Mouse (Mus musculus) stomach, embryonic 15.5 days (tissue): ENCODE results near the gene Ccdc85b. TPM values are rescaled to one million over a fixed set of nuclear protein-coding genes. Genes with fewer than 3 reads are reported as not detected.

Source experiments
- ATAC-seq: fragments of 200-750 bp; cut with Nextera tagmentation; 2 replicates; pipeline ENCODE4 v1.8.0; 2017; ENCODE audit warnings: low read depth, moderate number of reproducible peaks, moderate TSS enrichment; ENCODE audit not compliant: insufficient read depth, low FRiP score
- H3K27ac ChIP-seq: fragments of 300-500 bp; sonication (generic); 2 replicates; pipeline ENCODE4 v1.5.1; 2015; ENCODE audit warnings: mild to moderate bottlenecking, inconsistent platforms
- H3K27me3 ChIP-seq: fragments of 300-500 bp; sonication (generic); replicated peaks from 2 replicates; pipeline ENCODE4 v1.6.1; 2015; ENCODE audit warnings: inconsistent platforms
- H3K36me3 ChIP-seq: fragments of 300-500 bp; sonication (generic); 2 replicates; pipeline ENCODE4 v1.6.1; 2015; ENCODE audit warnings: inconsistent platforms
- H3K4me1 ChIP-seq: fragments of 300-500 bp; sonication (generic); 2 replicates; pipeline ENCODE4 v1.6.1; 2015; ENCODE audit warnings: inconsistent platforms
- H3K4me2 ChIP-seq: fragments of 300-500 bp; sonication (generic); 2 replicates; pipeline ENCODE4 v1.6.1; 2015; ENCODE audit warnings: mild to moderate bottlenecking, inconsistent platforms
- H3K4me3 ChIP-seq: fragments of 300-500 bp; sonication (generic); replicated peaks from 2 replicates; pipeline ENCODE4 v1.5.1; 2015; ENCODE audit warnings: inconsistent platforms
- H3K9ac ChIP-seq: fragments of 300-500 bp; sonication (generic); 2 replicates; pipeline ENCODE4 v1.6.1; 2015; ENCODE audit warnings: inconsistent platforms
- H3K9me3 ChIP-seq: fragments of 300-500 bp; sonication (generic); 2 replicates; pipeline ENCODE4 v1.6.1; 2016; ENCODE audit warnings: inconsistent platforms
- WGBS: fragments of 180-500 bp; shearing (Covaris S2); methylation state at CpG from one replicate; pipeline ENCODE4 v1.1.7; 2015; 5-methylcytosine and 5-hydroxymethylcytosine counted together
- polyA plus RNA-seq: library from polyadenylated mRNA; unstranded; fragments of >200 nt; fragmentation: Nextera tagmentation; extraction: Ambion mirVana; gene quantifications from 2 replicates; pipeline ENCODE4 v1.2.1, GENCODE M21; 2015

The Ccdc85b gene
- polyA plus RNA-seq, 1 experiment from 2014 or later = 11.9 TPM

GRCm38 (mm10) chr19:5447515-5448353 is 10.0 kb downstream of the Ccdc85b start, which contains the start of gene Fosl1:
TSS of gene Fosl1 (plus strand) at chr19:5447547.
- ATAC-seq = peak; percentile 44
- peaks cover 14% of the 10 kb centered on the region for H3K4me1 ChIP-seq
- no peaks in the 10 kb centered on the region for H3K36me3 ChIP-seq
- no peak within 1 kb of the TSS; the same call in 1 of the 2 replicates for H3K9ac ChIP-seq
- peaks cover 26% of the 10 kb centered on the region; the same call in 1 of the 2 replicates for H3K27me3 ChIP-seq
- peak within 1 kb of the TSS; percentile 98 for H3K4me2 ChIP-seq
- WGBS = 1% methylated on average over 70 of the region's 70 CpGs
- peak within 1 kb of the TSS; percentile 58 for H3K4me3 ChIP-seq
- H3K9me3 ChIP-seq = no peaks in the 10 kb centered on the region
- H3K27ac ChIP-seq = no peak within 1 kb of the TSS

- Histone ChIP-seq H3K9me3 (no peaks in the 10 kb centered on the region), H3K4me1 (peaks cover 14% of the 10 kb centered on the region), H3K27ac (no peak overlapping the region), H3K9ac (no peak overlapping the region), H3K36me3 (no peaks in the 10 kb centered on the region), H3K27me3 (peaks cover 26% of the 10 kb centered on the region; the same call in 1 of the 2 replicates), H3K4me3 (no peak overlapping the region), H3K4me2 (no peak overlapping the region)
- WGBS = 91% methylated on average over 5 of the region's 5 CpGs
- no peak for ATAC-seq
These were observed 11.9 kb downstream of the Ccdc85b start for GRCm38 (mm10) chr19:5445747-5446146.

- H3K4me2 ChIP-seq = no peak overlapping the region
- WGBS = 21% methylated on average over 7 of the region's 7 CpGs
- peaks cover 14% of the 10 kb centered on the region for H3K4me1 ChIP-seq
- no peaks in the 10 kb centered on the region for H3K9me3 ChIP-seq
- no peak overlapping the region for H3K9ac ChIP-seq
- no peaks in the 10 kb centered on the region for H3K36me3 ChIP-seq
- H3K27me3 ChIP-seq = peaks cover 26% of the 10 kb centered on the region; the same call in 1 of the 2 replicates
- H3K27ac ChIP-seq = no peak overlapping the region
- no peak overlapping the region for H3K4me3 ChIP-seq
- no peak for ATAC-seq
These were observed 12.7 kb downstream of the Ccdc85b start for GRCm38 (mm10) chr19:5444954-5445353.

DNA sequence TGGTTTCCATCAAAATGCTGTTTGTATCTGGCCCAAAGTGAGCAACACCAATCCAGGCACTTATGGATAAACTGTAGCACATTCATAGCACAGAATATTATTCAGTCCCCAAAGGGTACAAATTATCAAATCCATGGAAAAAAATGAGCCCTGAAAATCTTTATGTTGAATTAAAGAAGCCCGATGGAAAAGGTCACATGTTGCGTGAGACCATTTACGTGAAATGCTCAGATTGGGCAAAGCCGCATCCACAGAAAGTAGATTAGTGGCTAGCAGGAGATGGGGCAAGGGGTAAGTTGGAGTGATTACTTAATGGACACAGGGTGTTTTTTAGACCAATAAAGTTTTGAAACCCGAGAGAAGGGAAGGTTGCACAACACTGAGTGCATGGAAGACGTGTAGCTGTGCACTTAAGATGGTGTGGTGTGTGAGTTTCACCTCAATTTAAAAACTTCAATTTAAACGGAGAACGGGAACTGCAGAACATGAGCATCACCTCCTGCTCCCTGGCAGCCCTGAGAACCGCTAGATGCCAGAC is 13.3 kb downstream of the Ccdc85b start:
- no peak overlapping the region for H3K9ac ChIP-seq
- no peaks in the 10 kb centered on the region for H3K36me3 ChIP-seq
- WGBS = 53% methylated on average over 9 of the region's 9 CpGs
- H3K9me3 ChIP-seq = no peaks in the 10 kb centered on the region
- H3K4me3 ChIP-seq = no peak overlapping the region
- ATAC-seq = no peak
- H3K27me3 ChIP-seq = peaks cover 25% of the 10 kb centered on the region; the same call in 1 of the 2 replicates
- H3K27ac ChIP-seq = no peak overlapping the region
- H3K4me2 ChIP-seq = no peak overlapping the region
- H3K4me1 ChIP-seq = peaks cover 14% of the 10 kb centered on the region

DNA sequence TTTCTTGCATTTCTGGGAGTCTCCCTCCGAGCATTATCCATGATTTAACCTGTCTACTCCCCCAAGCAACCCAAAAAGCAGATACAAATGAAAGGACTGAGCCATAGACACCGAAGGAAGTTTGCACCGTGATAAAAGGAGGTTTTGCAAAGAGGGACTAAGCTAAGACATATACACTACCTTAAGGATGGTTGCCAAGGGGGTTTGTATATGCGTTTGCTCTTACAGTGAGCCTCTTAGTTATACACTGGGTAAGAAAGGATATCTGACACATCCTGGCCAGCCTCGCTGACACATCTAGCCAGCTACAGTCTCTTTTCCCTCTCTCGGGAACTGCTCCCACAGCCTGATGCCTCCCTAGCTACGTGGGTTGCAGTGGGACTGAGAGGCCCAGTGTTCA is 23.7 kb downstream of the Ccdc85b start:
- Histone ChIP-seq H3K9ac (no peak overlapping the region), H3K4me1 (peaks cover 19% of the 10 kb centered on the region), H3K4me3 (peak overlapping the region; percentile 36; the same call in 1 of the 2 replicates), H3K9me3 (no peaks in the 10 kb centered on the region), H3K36me3 (no peaks in the 10 kb centered on the region), H3K27ac (peak overlapping the region; percentile 79; the same call in 1 of the 2 replicates), H3K4me2 (peak overlapping the region; percentile 89), H3K27me3 (no peaks in the 10 kb centered on the region)
- ATAC-seq = no peak
- WGBS = 49% methylated on average over 7 of the region's 7 CpGs

DNA sequence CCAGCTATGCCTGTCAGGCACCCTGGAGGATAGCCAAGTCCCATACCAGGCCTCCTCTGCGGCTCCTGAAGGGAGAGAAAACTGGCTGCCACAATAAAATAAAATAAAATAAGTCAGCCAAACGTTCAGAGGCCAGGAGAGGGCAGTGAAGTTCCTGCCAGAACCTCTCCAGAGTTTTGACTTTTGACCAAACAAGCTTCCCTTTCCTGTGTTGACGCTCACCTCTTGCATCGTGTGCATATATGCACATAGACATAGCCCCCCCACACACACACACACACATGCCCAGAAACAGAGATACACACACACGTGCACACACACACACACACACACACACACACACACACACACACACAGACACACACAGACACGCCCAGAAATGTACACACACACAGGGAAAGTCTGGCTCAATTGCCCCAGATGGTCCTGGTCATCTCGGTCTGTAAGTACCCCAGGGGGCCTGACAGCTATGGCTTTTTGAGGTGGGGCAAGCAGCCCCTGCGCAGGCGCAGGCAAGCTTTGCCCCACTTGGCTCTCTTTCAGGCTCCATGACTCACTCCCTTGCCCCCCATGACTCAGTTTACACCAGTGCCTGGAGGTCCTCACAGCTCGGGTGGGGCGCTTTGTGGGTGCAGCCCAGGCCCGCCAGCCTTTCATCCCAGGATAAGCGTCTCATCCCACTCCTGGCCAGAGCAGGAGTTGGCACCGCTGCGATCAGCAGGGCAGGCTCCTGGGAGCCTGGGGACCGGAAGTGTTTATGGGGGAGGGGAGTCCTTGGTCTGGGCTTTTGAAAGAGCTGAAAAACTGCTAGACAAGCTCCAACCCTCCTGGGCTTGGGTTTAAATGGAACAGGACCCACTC is 24.5 kb downstream of the Ccdc85b start:
- no peaks in the 10 kb centered on the region for H3K27me3 ChIP-seq
- peak overlapping the region; percentile 79 for H3K27ac ChIP-seq
- 2% methylated on average over 16 of the region's 16 CpGs for WGBS
- H3K9ac ChIP-seq = peak overlapping the region; percentile 39
- H3K9me3 ChIP-seq = no peaks in the 10 kb centered on the region
- peaks cover 19% of the 10 kb centered on the region for H3K4me1 ChIP-seq
- H3K36me3 ChIP-seq = no peaks in the 10 kb centered on the region
- ATAC-seq = peak; percentile 61
- peak overlapping the region; percentile 36 for H3K4me3 ChIP-seq
- H3K4me2 ChIP-seq = peak overlapping the region; percentile 89

- no peak overlapping the region for H3K4me2 ChIP-seq
- no peaks in the 10 kb centered on the region for H3K9me3 ChIP-seq
- peaks cover 22% of the 10 kb centered on the region for H3K4me1 ChIP-seq
- H3K27me3 ChIP-seq = no peaks in the 10 kb centered on the region
- no peak for ATAC-seq
- H3K27ac ChIP-seq = no peak overlapping the region
- no peak overlapping the region for H3K9ac ChIP-seq
- H3K36me3 ChIP-seq = 0 out of 2 replicates have a peak, but pooled peaks cover 2% of the 10 kb centered on the region
- WGBS = 71% methylated on average over 4 of the region's 4 CpGs
- H3K4me3 ChIP-seq = no peak overlapping the region
These were observed 25.7 kb downstream of the Ccdc85b start for GRCm38 (mm10) chr19:5431911-5432464.

GRCm38 (mm10) chr19:5430408-5430807 is 27.3 kb downstream of the Ccdc85b start:
- Histone ChIP-seq H3K4me3 (no peak overlapping the region), H3K9me3 (no peaks in the 10 kb centered on the region), H3K36me3 (0 out of 2 replicates have a peak, but pooled peaks cover 9% of the 10 kb centered on the region), H3K27ac (no peak overlapping the region), H3K9ac (no peak overlapping the region), H3K27me3 (no peaks in the 10 kb centered on the region), H3K4me2 (no peak overlapping the region), H3K4me1 (peaks cover 34% of the 10 kb centered on the region)
- no peak for ATAC-seq
- WGBS = 86% methylated on average over 1 of the region's 1 CpGs

- Histone ChIP-seq H3K9me3 (no peaks in the 10 kb centered on the region), H3K4me2 (no peak overlapping the region), H3K27me3 (no peaks in the 10 kb centered on the region), H3K4me3 (no peak overlapping the region), H3K27ac (no peak overlapping the region), H3K9ac (no peak overlapping the region), H3K4me1 (peaks cover 34% of the 10 kb centered on the region), H3K36me3 (0 out of 2 replicates have a peak, but pooled peaks cover 9% of the 10 kb centered on the region)
- 67% methylated on average over 8 of the region's 8 CpGs for WGBS
- ATAC-seq = no peak
These were observed 27.9 kb downstream of the Ccdc85b start for GRCm38 (mm10) chr19:5429806-5430205.

GRCm38 (mm10) chr19:5429219-5429618 is 28.5 kb downstream of the Ccdc85b start:
- H3K36me3 ChIP-seq = 0 out of 2 replicates have a peak, but pooled peaks cover 9% of the 10 kb centered on the region
- no peak overlapping the region for H3K9ac ChIP-seq
- H3K4me2 ChIP-seq = no peak overlapping the region
- peaks cover 32% of the 10 kb centered on the region for H3K4me1 ChIP-seq
- no peak overlapping the region for H3K4me3 ChIP-seq
- ATAC-seq = no peak
- H3K27ac ChIP-seq = no peak overlapping the region
- H3K27me3 ChIP-seq = no peaks in the 10 kb centered on the region
- WGBS = 74% methylated on average over 4 of the region's 4 CpGs
- no peaks in the 10 kb centered on the region for H3K9me3 ChIP-seq

DNA sequence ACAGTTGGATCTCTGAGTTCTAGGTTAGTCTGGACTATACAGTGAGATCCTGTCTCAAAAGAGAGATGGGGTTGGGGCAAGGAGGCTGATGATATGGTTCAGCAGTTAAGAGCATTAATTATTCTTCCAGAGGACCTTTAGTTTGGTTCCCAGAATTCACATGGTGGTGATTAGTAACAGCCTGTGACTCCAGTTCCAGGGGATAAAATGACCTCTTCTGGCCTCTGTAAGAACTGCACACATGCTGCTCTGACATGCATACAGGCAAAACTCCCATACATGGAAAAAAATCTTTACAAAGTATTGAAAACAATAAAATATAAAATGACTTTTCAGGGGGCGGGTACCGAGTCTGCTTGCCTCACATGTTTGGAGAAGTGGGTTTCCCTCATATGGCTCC is 29.6 kb downstream of the Ccdc85b start:
- Histone ChIP-seq H3K36me3 (peaks cover 10% of the 10 kb centered on the region; the same call in 1 of the 2 replicates), H3K4me1 (peaks cover 34% of the 10 kb centered on the region), H3K9ac (no peak overlapping the region), H3K27ac (no peak overlapping the region), H3K9me3 (no peaks in the 10 kb centered on the region), H3K4me2 (no peak overlapping the region), H3K27me3 (no peaks in the 10 kb centered on the region), H3K4me3 (no peak overlapping the region)
- no peak for ATAC-seq
- 85% methylated on average over 2 of the region's 2 CpGs for WGBS
